ENCODE assay signal across 22 mouse cellular contexts in genomic region chr7:73784736-73785428, GRCm38 (mm10). TPM values are rescaled to one million over a fixed set of nuclear protein-coding genes. Genes with fewer than 3 reads are reported as not detected.
DNase-seq lines count a peak whose midpoint lies in the region; TF ChIP-seq lines count a peak whose summit lies in the region.
"Had no signal": no experiment of that assay in that cellular context is flagged by ENCODE, and none has a peak within 500 bp of the region (broad histone marks: within the 10 kb centered on the region; RNA-seq: fewer than 3 reads in every experiment).

No protein-coding gene starts in this region.

- no peak for TF ChIP-seq POLR2A in kidney, adult 2 months (IDR thresholded peaks at IDR 0.05; ENCODE audit: low read depth, low read length)

- TF ChIP-seq CTCF in kidney, adult 2 months (conservative IDR thresholded peaks at IDR 0.05; ENCODE audit: insufficient read depth, insufficient read length, low read depth, low read length) = no peak

- intact Hi-C loops in heart, postnatal 10 days (cut with DNase I) = no loop called here
- intact Hi-C loops in heart, postnatal 36 days (cut with DNase I) = no loop called here

- H3K27ac ChIP-seq in kidney, adult 2 months (ENCODE audit: insufficient read depth, low read depth, low read length) = no peak overlapping the region
- H3K27ac ChIP-seq: forebrain, embryonic 10.5 days; forebrain, embryonic 13.5 days; gastrocnemius, adult 2 months; heart, embryonic 10.5 days; heart, embryonic 13.5 days; hindbrain, embryonic 12.5 days; hindbrain, embryonic 15.5 days had no signal

- H3K4me1 ChIP-seq in kidney, adult 2 months (ENCODE audit: control insufficient read depth, insufficient read depth, low read length) = no peaks in the 10 kb centered on the region
- H3K4me1 ChIP-seq: forebrain, embryonic 10.5 days; forebrain, embryonic 13.5 days; hindbrain, embryonic 12.5 days; hindbrain, embryonic 15.5 days had no signal

- peak; percentile 51 to 53 for DNase-seq in heart, postnatal 10 days
- no peak for DNase-seq in heart, postnatal 36 days
- peak; percentile 24 for DNase-seq in kidney, adult 2 months
- no peak for DNase-seq in kidney, adult 11 months
- DNase-seq in kidney, postnatal 36 days = peak; percentile 29 to 36
- no peak for DNase-seq in kidney, adult 9 months
- DNase-seq in lung, postnatal 14 days = peak; percentile 53
- no peak for DNase-seq in embryo, embryonic 11 days
- DNase-seq: adrenal gland, adult 8-10 months; adrenal gland, postnatal 25 days; cerebellum, adult 11-12 months; cerebellum, adult 8-10 months; cerebellum, postnatal 10 days; cerebellum, postnatal 36 days; gastrocnemius, adult 2 months; gastrocnemius, postnatal 14 days had no signal

- WGBS in kidney, adult 2 months = 57% methylated on average over 4 of the region's 4 CpGs

- no peaks in the 10 kb centered on the region for H3K36me3 ChIP-seq in kidney, adult 2 months (ENCODE audit: control insufficient read depth, insufficient read depth, low read length)
- H3K36me3 ChIP-seq: forebrain, embryonic 10.5 days; heart, embryonic 10.5 days; heart, embryonic 13.5 days; hindbrain, embryonic 12.5 days; hindbrain, embryonic 15.5 days had no signal

- H3K27me3 ChIP-seq in kidney, adult 2 months (replicated peaks; ENCODE audit: control insufficient read depth, insufficient read depth, low read length) = no peaks in the 10 kb centered on the region
- H3K27me3 ChIP-seq: forebrain, embryonic 13.5 days; hindbrain, embryonic 12.5 days; hindbrain, embryonic 15.5 days had no signal

- H3K4me3 ChIP-seq in kidney, adult 2 months (ENCODE audit: insufficient read depth, low read depth, low read length) = no peak overlapping the region
- H3K4me3 ChIP-seq: forebrain, embryonic 10.5 days; forebrain, embryonic 13.5 days; gastrocnemius, adult 2 months; heart, embryonic 10.5 days; heart, embryonic 13.5 days; hindbrain, embryonic 12.5 days; hindbrain, embryonic 15.5 days had no signal

RNA-seq across cellular contexts. Expression of gene Fam174b, which starts 44.8 kb away (rescaled TPM):
- 100 to 1,000 TPM; 123 to 153 TPM for total RNA-seq in heart, postnatal 10 days (2021)
- total RNA-seq in heart, postnatal 36 days (2021) = 100 to 1,000 TPM; 174 to 183 TPM
- 17.1 and 17.4 TPM in 2 replicates for polyA plus RNA-seq in kidney, adult 2 months (2012; rRNA removed)

Comparison
In these comparisons a context has a peak if more than half of its experiments do, and no peak if none do; other contexts are left out.
1. DNase-seq: peak in heart, postnatal 10 days (2 of 2), kidney, adult 2 months (single experiment), kidney, postnatal 36 days (2 of 2) and lung, postnatal 14 days (single experiment); none in heart, postnatal 36 days (0 of 2), kidney, adult 11 months (single experiment), kidney, adult 9 months (single experiment) and embryo, embryonic 11 days (single experiment).